Mouse (Mus musculus): ENCODE measurements around the gene Cops3. TPM values are rescaled to one million over a fixed set of nuclear protein-coding genes. Genes with fewer than 3 reads are reported as not detected.
A peak's percentile ranks its signal among the peaks of the same experiment; 100 is the strongest.

Cops3 gene
- total and polyA plus RNA-seq, 3 experiments: 180 to 198 TPM; not detected in 1

- TF ChIP-seq CHD1 (IDR thresholded peaks at IDR 0.05; ENCODE audit: low read depth, low read length) (no peak), CTCF (IDR thresholded peaks at IDR 0.05 in 2 of 3, conservative IDR thresholded peaks at IDR 0.05 in 1 of 3; ENCODE audit: control insufficient read depth in 1 of 3, insufficient read depth in 1 of 3, low read depth in 2 of 3, low read length in 3 of 3, poor library complexity in 1 of 3, severe bottlenecking in 1 of 3) (peak; percentile 83 to 97 (median 89))
These were observed 7.5 kb upstream of the Cops3 start (continued) for GRCm38 (mm10) chr11:59847131-59847530.

- Histone ChIP-seq H3K36me3 (ENCODE audit: control insufficient read depth in 1 of 2, insufficient read depth in 2 of 2, low read length in 2 of 2) (peaks cover 0 to 9% of the 10 kb centered on the region in 2 experiments; a peak in 2 of 4 replicates), H3K27ac (ENCODE audit: control insufficient read depth, low read depth, low read length) (no peak overlapping the region), H3K9ac (ENCODE audit: control insufficient read depth, low read depth, low read length, poor library complexity, severe bottlenecking) (no peak overlapping the region), H3K4me3 (ENCODE audit: control insufficient read depth in 1 of 2, insufficient read depth in 1 of 2, low read depth in 2 of 2, low read length in 2 of 2) (no peak overlapping the region), H3K4me1 (ENCODE audit: control insufficient read depth in 1 of 2, insufficient read depth in 2 of 2, low read length in 2 of 2) (peaks cover 4 to 8% of the 10 kb centered on the region in 2 experiments; a peak in 3 of 4 replicates), H3K79me2 (ENCODE audit: control insufficient read depth, insufficient read depth, low read length, poor library complexity) (peaks cover 10% of the 10 kb centered on the region), H3K27me3 (ENCODE audit: control insufficient read depth in 1 of 2, insufficient read depth in 2 of 2, low read length in 2 of 2) (no peaks in the 10 kb centered on the region), H3K9me3 (replicated peaks; ENCODE audit: insufficient read depth, low read length) (no peaks in the 10 kb centered on the region)
- no peak for DNase-seq (ENCODE audit: low read depth, low spot score)
- TF ChIP-seq JUND (IDR thresholded peaks at IDR 0.05; ENCODE audit: low read depth, low read length) (no peak), MYC (IDR thresholded peaks at IDR 0.05; ENCODE audit: low read depth, low read length) (no peak), MAFK (IDR thresholded peaks at IDR 0.05; ENCODE audit: borderline replicate concordance, low read depth, low read length) (no peak), POLR2AphosphoS5 (IDR thresholded peaks at IDR 0.05; ENCODE audit: borderline replicate concordance, low read depth, low read length) (no peak), EP300 (IDR thresholded peaks at IDR 0.05; ENCODE audit: low read depth in 1 of 2, low read length in 2 of 2) (no peak), KAT2A (conservative IDR thresholded peaks at IDR 0.05; ENCODE audit: low read depth, low read length) (no peak), TCF12 (IDR thresholded peaks at IDR 0.05; ENCODE audit: low read depth, low read length) (no peak), CHD2 (IDR thresholded peaks at IDR 0.05; ENCODE audit: low read length) (no peak), NELFE (IDR thresholded peaks at IDR 0.05; ENCODE audit: low read depth, low read length) (no peak), ETS1 (IDR thresholded peaks at IDR 0.05; ENCODE audit: low read depth, low read length) (no peak)
These were observed 6.7 kb upstream of the Cops3 start for GRCm38 (mm10) chr11:59846311-59846710.

- peaks cover 30% of the 10 kb centered on the region for H3K79me2 ChIP-seq (ENCODE audit: control insufficient read depth, insufficient read depth, low read length, poor library complexity)
- peak within 1 kb of the TSS; percentile 98 for H3K27ac ChIP-seq (ENCODE audit: control insufficient read depth, low read depth, low read length)
- peak within 1 kb of the TSS; percentile 93 to 94 for H3K4me3 ChIP-seq (ENCODE audit: control insufficient read depth in 1 of 2, insufficient read depth in 1 of 2, low read depth in 2 of 2, low read length in 2 of 2)
- DNase-seq (ENCODE audit: low read depth, low spot score): peak; percentile 98
- H3K36me3 ChIP-seq (ENCODE audit: control insufficient read depth in 1 of 2, insufficient read depth in 2 of 2, low read length in 2 of 2): peaks cover 20 to 24% of the 10 kb centered on the region in 2 experiments
- H3K9ac ChIP-seq (ENCODE audit: control insufficient read depth, low read depth, low read length, poor library complexity, severe bottlenecking): peak within 1 kb of the TSS; percentile 99
- no peaks in the 10 kb centered on the region for H3K9me3 ChIP-seq (replicated peaks; ENCODE audit: insufficient read depth, low read length)
- no peaks in the 10 kb centered on the region for H3K27me3 ChIP-seq (ENCODE audit: control insufficient read depth in 1 of 2, insufficient read depth in 2 of 2, low read length in 2 of 2)
- peaks cover 5 to 14% of the 10 kb centered on the region in 2 experiments for H3K4me1 ChIP-seq (ENCODE audit: control insufficient read depth in 1 of 2, insufficient read depth in 2 of 2, low read length in 2 of 2)
- TF ChIP-seq MAZ (IDR thresholded peaks at IDR 0.05; ENCODE audit: low read depth, low read length) (peak; percentile 98), GABPA (IDR thresholded peaks at IDR 0.05; ENCODE audit: low read depth, low read length) (no peak), NRF1 (IDR thresholded peaks at IDR 0.05; ENCODE audit: insufficient read depth, low read depth, low read length, poor library complexity, severe bottlenecking) (no peak), EP300 (IDR thresholded peaks at IDR 0.05; ENCODE audit: low read depth in 1 of 2, low read length in 2 of 2) (peak in 1 of 2 experiments; percentile 70; a peak in 2 of 4 replicates), TBP (IDR thresholded peaks at IDR 0.05; ENCODE audit: low read depth, low read length) (peak; percentile 47; the same call in 1 of the 2 replicates), MEF2A (IDR thresholded peaks at IDR 0.05; ENCODE audit: extremely low read depth, insufficient replicate concordance, low read depth, low read length, poor library complexity, severe bottlenecking) (no peak), ZMIZ1 (IDR thresholded peaks at IDR 0.05; ENCODE audit: low read depth, low read length) (no peak), CHD2 (IDR thresholded peaks at IDR 0.05; ENCODE audit: low read length) (peak; percentile 90), KAT2A (conservative IDR thresholded peaks at IDR 0.05; ENCODE audit: low read depth, low read length) (no peak; the same call in 1 of the 2 replicates), TAL1 (IDR thresholded peaks at IDR 0.05; ENCODE audit: low read length) (no peak), POLR2AphosphoS2 (IDR thresholded peaks at IDR 0.05; ENCODE audit: low read length) (no peak), JUND (IDR thresholded peaks at IDR 0.05; ENCODE audit: low read depth, low read length) (no peak), POLR2A (IDR thresholded peaks at IDR 0.05; ENCODE audit: control insufficient read depth in 1 of 2, insufficient read depth in 1 of 2, low read depth in 1 of 2, low read length in 2 of 2, poor library complexity in 1 of 2) (no peak; a peak in 1 of 4 replicates), MAX (IDR thresholded peaks at IDR 0.05; ENCODE audit: low read length) (no peak), ELF1 (IDR thresholded peaks at IDR 0.05; ENCODE audit: low read depth, low read length) (peak; percentile 81), SMC3 (IDR thresholded peaks at IDR 0.05; ENCODE audit: low read depth, low read length) (no peak), RAD21 (IDR thresholded peaks at IDR 0.05; ENCODE audit: low read depth, low read length) (no peak), CHD1 (IDR thresholded peaks at IDR 0.05; ENCODE audit: low read depth, low read length) (no peak), CTCF (IDR thresholded peaks at IDR 0.05 in 2 of 3, conservative IDR thresholded peaks at IDR 0.05 in 1 of 3; ENCODE audit: control insufficient read depth in 1 of 3, insufficient read depth in 1 of 3, low read depth in 2 of 3, low read length in 3 of 3, poor library complexity in 1 of 3, severe bottlenecking in 1 of 3) (no peak), UBTF (IDR thresholded peaks at IDR 0.05; ENCODE audit: borderline replicate concordance, insufficient read depth, low read depth, low read length) (no peak), NELFE (IDR thresholded peaks at IDR 0.05; ENCODE audit: low read depth, low read length) (no peak), USF1 (IDR thresholded peaks at IDR 0.05; ENCODE audit: low read depth, low read length) (peak; percentile 79)
These were observed 605 bp downstream of the Cops3 start, which contains the start of gene Nt5m for GRCm38 (mm10) chr11:59839008-59839458. TSS of gene Nt5m (plus strand) at chr11:59839447.

All from MEL (cell line).